Mouse (Mus musculus): ENCODE results near the gene Tubg1. TPM values are rescaled to one million over a fixed set of nuclear protein-coding genes. Genes with fewer than 3 reads are reported as not detected.

Tubg1 gene
- polyA plus RNA-seq, 1 experiment from 2014 or later, result 135 TPM

- H3K4me3 ChIP-seq, result peak overlapping the region; percentile 50
- peaks cover 94% of the 10 kb centered on the region for H3K27me3 ChIP-seq (ENCODE audit: low read depth, poor library complexity, severe bottlenecking)
- WGBS, result 5% methylated on average over 35 of the region's 35 CpGs
- no peaks in the 10 kb centered on the region for H3K9me3 ChIP-seq (replicated peaks)
- H3K36me3 ChIP-seq, result peaks cover 24% of the 10 kb centered on the region
- H3K4me1 ChIP-seq, result peaks cover 44% of the 10 kb centered on the region
- peak; percentile 39 for DNase-seq (ENCODE audit: low spot score)
- no peak overlapping the region for H3K27ac ChIP-seq (replicated peaks)
Observed at GRCm38 (mm10) chr11:101164677-101165580, 45.2 kb downstream of the Tubg1 start.

GRCm38 (mm10) chr11:101166357-101166756, 46.6 kb downstream of the Tubg1 start:
- peaks cover 56% of the 10 kb centered on the region for H3K4me1 ChIP-seq
- peaks cover 24% of the 10 kb centered on the region for H3K36me3 ChIP-seq
- WGBS, result 32% methylated on average over 14 of the region's 14 CpGs
- H3K9me3 ChIP-seq (replicated peaks), result no peaks in the 10 kb centered on the region
- H3K27ac ChIP-seq (replicated peaks), result no peak overlapping the region
- no peak overlapping the region; the same call in 1 of the 2 replicates for H3K4me3 ChIP-seq
- H3K27me3 ChIP-seq (ENCODE audit: low read depth, poor library complexity, severe bottlenecking), result peaks cover 97% of the 10 kb centered on the region
- DNase-seq (ENCODE audit: low spot score), result no peak

GRCm38 (mm10) chr11:101167211-101167962, 47.6 kb downstream of the Tubg1 start:
- Histone ChIP-seq H3K9me3 (replicated peaks) (no peaks in the 10 kb centered on the region), H3K36me3 (peaks cover 22% of the 10 kb centered on the region), H3K27ac (replicated peaks) (no peak overlapping the region), H3K4me1 (peaks cover 67% of the 10 kb centered on the region), H3K27me3 (ENCODE audit: low read depth, poor library complexity, severe bottlenecking) (peaks cover 91% of the 10 kb centered on the region), H3K4me3 (no peak overlapping the region)
- WGBS, result 34% methylated on average over 19 of the region's 19 CpGs
- no peak for DNase-seq (ENCODE audit: low spot score)

DNA sequence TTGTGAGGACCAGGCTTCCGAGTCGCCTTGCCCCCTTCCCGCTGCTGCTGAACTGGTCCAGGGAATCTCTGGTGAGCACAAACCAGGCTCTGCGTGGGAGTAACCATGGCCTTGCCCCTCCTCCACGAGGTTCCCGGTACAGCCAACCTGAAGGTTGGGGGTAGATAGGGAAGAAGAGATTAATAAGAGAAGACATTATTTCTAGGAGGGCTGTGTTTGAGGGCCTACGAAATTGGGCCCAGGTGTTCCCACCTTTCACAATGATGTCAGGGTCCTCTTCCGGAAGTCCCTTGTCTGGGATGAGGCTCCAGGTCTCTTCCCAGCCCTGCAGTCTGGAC, 48.2 kb downstream of the Tubg1 start:
- H3K36me3 ChIP-seq, result peaks cover 22% of the 10 kb centered on the region
- no peak overlapping the region for H3K27ac ChIP-seq (replicated peaks)
- WGBS, result 40% methylated on average over 8 of the region's 8 CpGs
- H3K9me3 ChIP-seq (replicated peaks), result no peaks in the 10 kb centered on the region
- H3K4me1 ChIP-seq, result peaks cover 66% of the 10 kb centered on the region
- H3K27me3 ChIP-seq (ENCODE audit: low read depth, poor library complexity, severe bottlenecking), result peaks cover 91% of the 10 kb centered on the region
- no peak for DNase-seq (ENCODE audit: low spot score)
- H3K4me3 ChIP-seq, result no peak overlapping the region

- H3K36me3 ChIP-seq, result peaks cover 22% of the 10 kb centered on the region
- H3K27me3 ChIP-seq (ENCODE audit: low read depth, poor library complexity, severe bottlenecking), result peaks cover 91% of the 10 kb centered on the region
- no peak for DNase-seq (ENCODE audit: low spot score)
- H3K4me1 ChIP-seq, result peaks cover 67% of the 10 kb centered on the region
- 68% methylated on average over 18 of the region's 18 CpGs for WGBS
- no peaks in the 10 kb centered on the region for H3K9me3 ChIP-seq (replicated peaks)
- H3K27ac ChIP-seq (replicated peaks), result no peak overlapping the region
- H3K4me3 ChIP-seq, result 0 out of 2 replicates have a peak overlapping the region, but pooled peaks have one; percentile 62
Observed at GRCm38 (mm10) chr11:101168301-101168980, 48.7 kb downstream of the Tubg1 start.

DNA sequence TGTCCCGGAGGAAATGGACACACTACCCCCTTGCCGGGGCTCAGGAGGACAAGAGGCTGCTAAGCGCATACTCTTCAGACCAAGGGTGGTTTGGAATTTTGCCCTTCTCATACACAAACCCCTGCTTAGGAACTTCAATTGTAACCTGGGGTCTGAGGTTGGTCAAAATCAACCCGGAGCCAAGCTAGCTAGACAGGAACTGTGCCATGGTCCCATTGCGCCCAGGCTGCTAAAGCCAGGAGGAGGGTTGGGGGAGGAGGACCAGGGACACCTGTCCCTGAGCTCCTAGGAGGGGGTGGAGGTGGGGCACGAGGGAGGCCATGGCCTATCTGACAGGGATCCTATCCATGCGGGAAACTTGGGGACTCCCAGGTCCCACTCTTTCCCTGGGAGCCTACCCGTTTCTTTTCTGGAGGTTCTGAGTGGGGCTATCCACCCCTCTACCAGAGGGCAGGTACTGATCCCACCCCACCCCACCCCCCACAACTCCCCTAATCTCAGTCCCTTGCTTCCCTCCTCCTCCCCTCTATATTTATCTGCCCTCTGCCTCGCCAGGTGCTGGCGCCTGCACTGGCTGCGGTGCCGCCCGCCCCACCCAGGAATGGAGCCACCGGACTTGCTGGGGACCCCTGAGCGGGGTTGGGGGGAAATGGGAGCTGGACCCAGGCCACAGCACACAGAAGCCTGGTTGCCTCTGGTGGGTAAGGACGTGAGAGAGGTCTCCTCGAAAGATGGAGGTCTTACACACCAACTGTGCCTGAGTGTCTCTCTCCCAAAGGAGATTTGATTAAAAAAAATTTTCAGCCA, 49.8 kb downstream of the Tubg1 start:
- no peak overlapping the region; the same call in 1 of the 2 replicates for H3K27ac ChIP-seq (replicated peaks)
- no peaks in the 10 kb centered on the region for H3K9me3 ChIP-seq (replicated peaks)
- H3K36me3 ChIP-seq, result peaks cover 17% of the 10 kb centered on the region
- peaks cover 91% of the 10 kb centered on the region for H3K27me3 ChIP-seq (ENCODE audit: low read depth, poor library complexity, severe bottlenecking)
- H3K4me1 ChIP-seq, result peaks cover 67% of the 10 kb centered on the region
- DNase-seq (ENCODE audit: low spot score), result no peak
- WGBS, result 13% methylated on average over 17 of the region's 17 CpGs
- peak overlapping the region; percentile 62 for H3K4me3 ChIP-seq

DNA sequence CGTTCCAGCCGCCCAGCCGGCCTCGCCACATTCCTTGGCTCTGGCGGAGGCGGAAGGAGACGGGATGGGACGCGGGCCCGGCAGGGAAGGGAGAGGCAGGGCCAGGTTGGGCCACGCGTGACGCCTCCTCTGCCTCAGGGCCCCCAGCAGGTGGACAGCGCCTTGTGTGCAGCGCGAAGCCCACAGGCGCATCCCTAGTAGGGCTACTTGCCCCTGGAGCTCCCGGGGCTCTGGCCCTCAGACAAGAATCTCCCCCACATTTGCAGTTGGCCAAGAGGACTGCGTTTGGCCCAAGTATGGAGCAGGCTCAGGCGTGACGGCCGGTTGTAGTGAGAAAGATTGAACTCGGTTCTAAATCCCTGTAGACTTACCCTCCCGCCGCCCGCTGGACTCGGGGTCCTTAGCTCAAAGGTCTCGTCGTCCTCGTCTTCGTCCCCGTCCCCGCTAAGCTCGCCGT, 50.6 kb downstream of the Tubg1 start, which contains the start of gene Cntnap1:
Cntnap1 (plus strand) TSS at position 170 of the 457 bp plus-strand sequence.
- peaks cover 67% of the 10 kb centered on the region for H3K4me1 ChIP-seq

GRCm38 (mm10) chr11:101170811-101171610, 51.3 kb downstream of the Tubg1 start, which contains the start of gene Plekhh3:
Gene Plekhh3, minus strand, starts transcription at chr11:101171351.
- WGBS, result under 1% methylated on average over 49 of the region's 50 CpGs
- Histone ChIP-seq H3K4me3 (peak within 1 kb of the TSS; percentile 62), H3K9me3 (replicated peaks) (no peaks in the 10 kb centered on the region), H3K27ac (replicated peaks) (peak within 1 kb of the TSS; percentile 79), H3K27me3 (ENCODE audit: low read depth, poor library complexity, severe bottlenecking) (peaks cover 91% of the 10 kb centered on the region), H3K36me3 (peaks cover 16% of the 10 kb centered on the region), H3K4me1 (peaks cover 68% of the 10 kb centered on the region)
- peak; percentile 98 for DNase-seq (ENCODE audit: low spot score)

More for the DNA sequence above, 50.6 kb downstream of the Tubg1 start, which contains the start of gene Cntnap1:
- Histone ChIP-seq H3K36me3 (peaks cover 17% of the 10 kb centered on the region), H3K4me3 (peak within 1 kb of the TSS; percentile 62), H3K27me3 (ENCODE audit: low read depth, poor library complexity, severe bottlenecking) (peaks cover 91% of the 10 kb centered on the region), H3K27ac (replicated peaks) (peak within 1 kb of the TSS; percentile 76), H3K9me3 (replicated peaks) (no peaks in the 10 kb centered on the region)
- DNase-seq (ENCODE audit: low spot score), result peak; percentile 55
- under 1% methylated on average over 35 of the region's 35 CpGs for WGBS

DNA sequence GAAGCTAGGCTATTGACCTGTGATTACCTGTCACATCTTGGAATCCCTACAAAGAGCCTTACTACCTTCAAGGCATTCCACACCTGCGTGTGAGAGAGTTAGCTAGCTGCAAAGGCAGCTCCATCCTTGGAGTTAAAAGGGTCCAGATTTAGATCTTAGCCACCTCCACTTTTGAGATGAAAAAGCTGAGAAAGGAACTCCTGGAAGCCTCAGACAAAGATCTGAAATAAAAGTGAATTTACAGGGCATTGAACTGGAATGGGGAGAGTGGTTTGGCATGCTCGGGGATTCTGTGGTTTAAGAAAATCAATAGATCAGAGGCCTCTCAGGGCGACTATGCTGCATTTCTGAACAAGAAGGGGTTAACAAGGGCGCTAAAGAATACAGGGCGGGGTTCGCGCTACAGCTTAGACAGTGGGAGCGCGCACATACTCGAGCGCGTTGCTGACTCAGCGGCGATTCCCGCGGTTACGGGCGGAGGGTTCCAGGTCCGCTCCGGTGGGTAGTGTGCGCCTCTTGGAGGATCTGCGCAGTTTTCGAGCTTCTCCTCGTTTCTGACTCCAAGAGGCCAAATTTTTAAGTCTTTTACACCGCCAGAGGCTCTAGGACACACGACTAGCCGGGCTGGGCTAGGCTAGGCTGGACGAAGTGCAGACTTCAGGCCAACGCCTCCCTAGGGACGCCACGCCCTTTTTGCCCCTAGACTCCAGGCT, 52.1 kb downstream of the Tubg1 start:
- Histone ChIP-seq H3K4me3 (peak overlapping the region; percentile 62), H3K9me3 (replicated peaks) (no peaks in the 10 kb centered on the region), H3K27me3 (ENCODE audit: low read depth, poor library complexity, severe bottlenecking) (peaks cover 91% of the 10 kb centered on the region), H3K36me3 (peaks cover 11% of the 10 kb centered on the region), H3K27ac (replicated peaks) (peak overlapping the region; percentile 79), H3K4me1 (peaks cover 77% of the 10 kb centered on the region)
- DNase-seq (ENCODE audit: low spot score), result peak; percentile 78
- WGBS, result under 1% methylated on average over 31 of the region's 31 CpGs

DNA sequence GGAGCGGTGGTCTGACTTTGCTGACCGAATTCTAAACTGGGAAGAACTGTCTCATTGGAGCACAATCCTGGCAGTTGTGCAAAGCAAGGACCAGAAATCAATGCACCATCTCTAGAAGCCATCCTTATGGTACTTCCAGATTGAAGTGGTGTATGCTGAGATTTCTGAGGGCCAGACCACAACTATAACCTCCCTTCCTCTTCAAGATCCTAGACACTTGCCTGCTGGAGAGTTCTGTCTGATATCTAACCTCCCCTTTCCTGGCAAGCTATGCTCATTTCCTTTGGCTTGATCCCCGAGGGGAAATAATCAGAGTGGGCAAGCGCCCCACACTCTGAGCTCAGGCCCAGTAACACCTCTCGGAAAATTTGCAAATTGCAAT, 52.7 kb downstream of the Tubg1 start:
- Histone ChIP-seq H3K4me1 (peaks cover 82% of the 10 kb centered on the region), H3K36me3 (peaks cover 5% of the 10 kb centered on the region), H3K4me3 (peak overlapping the region; percentile 62), H3K9me3 (replicated peaks) (no peaks in the 10 kb centered on the region), H3K27ac (replicated peaks) (peak overlapping the region; percentile 79), H3K27me3 (ENCODE audit: low read depth, poor library complexity, severe bottlenecking) (peaks cover 91% of the 10 kb centered on the region)
- no peak for DNase-seq (ENCODE audit: low spot score)
- 10% methylated on average over 5 of the region's 5 CpGs for WGBS
